Mouse (Mus musculus): ENCODE measurements at regions not wholly inside any gene's neighbourhood (a gene's known extent, or its start where the extent isn't known, plus 50 kb on each side); places are given as distances from the start of the nearest gene placed in this dataset.
A peak's percentile ranks its signal among the peaks of the same experiment; 100 is the strongest.

GRCm38 (mm10) chrX:10770575-10770974 lies 55.8 kb downstream of the Mid1ip1 start:
- no peak for DNase-seq

- DNase-seq = no peak
These were observed 61.1 kb downstream of the Mid1ip1 start for GRCm38 (mm10) chrX:10775714-10776515.

GRCm38 (mm10) chrX:10776516-10776818 lies 61.7 kb downstream of the Mid1ip1 start:
- DNase-seq = no peak

- DNase-seq = no peak
These were observed 63.2 kb downstream of the Mid1ip1 start for GRCm38 (mm10) chrX:10778014-10778413.

- DNase-seq = no peak
These were observed 71.5 kb downstream of the Mid1ip1 start for GRCm38 (mm10) chrX:10786359-10786758.

GRCm38 (mm10) chrX:10787057-10787456 lies 72.2 kb downstream of the Mid1ip1 start:
- peak; percentile 19 for DNase-seq

GRCm38 (mm10) chrX:10820313-10820920 lies 105.6 kb downstream of the Mid1ip1 start:
- no peak for DNase-seq

- DNase-seq = no peak
These were observed 118.9 kb downstream of the Mid1ip1 start for GRCm38 (mm10) chrX:10833681-10834080.

GRCm38 (mm10) chrX:10857089-10857488 lies 142.3 kb downstream of the Mid1ip1 start:
- DNase-seq = no peak

GRCm38 (mm10) chrX:10857668-10858067 lies 142.9 kb downstream of the Mid1ip1 start:
- DNase-seq = no peak

- DNase-seq = no peak
These were observed 156.8 kb downstream of the Mid1ip1 start for GRCm38 (mm10) chrX:10871613-10872012.

- no peak for DNase-seq
These were observed 163.0 kb downstream of the Mid1ip1 start for GRCm38 (mm10) chrX:10877856-10878255.

- DNase-seq = no peak
These were observed 164.1 kb downstream of the Mid1ip1 start for GRCm38 (mm10) chrX:10878922-10879321.

GRCm38 (mm10) chrX:10883729-10884464 lies 169.1 kb downstream of the Mid1ip1 start:
- DNase-seq = no peak

- no peak for DNase-seq
These were observed 178.0 kb downstream of the Mid1ip1 start for GRCm38 (mm10) chrX:10892815-10893214.

GRCm38 (mm10) chrX:10896193-10896955 lies 181.6 kb downstream of the Mid1ip1 start:
- DNase-seq = no peak

- DNase-seq = no peak
These were observed 187.9 kb downstream of the Mid1ip1 start for GRCm38 (mm10) chrX:10902686-10903085.

GRCm38 (mm10) chrX:10904072-10904471 lies 189.3 kb downstream of the Mid1ip1 start:
- DNase-seq = no peak

- DNase-seq = no peak
These were observed 190.1 kb downstream of the Mid1ip1 start for GRCm38 (mm10) chrX:10904889-10905288.

GRCm38 (mm10) chrX:10911127-10912061 lies 196.6 kb downstream of the Mid1ip1 start:
- DNase-seq = no peak
